Mouse (Mus musculus) retina, embryonic 14.5 days (tissue): ENCODE measurements around the gene Rps26.
"Not testable (repeated sequence)": the region's sequence is repeated elsewhere in the genome, so short reads cannot be mapped to it uniquely, and the experiment has no call there.

Experiments
- DNase-seq: peaks from one replicate; pipeline ENCODE4 v3.0.0-alpha.2; 2015; ENCODE audit warnings: low spot score

Rps26 gene

GRCm38 (mm10) chr10:128640891-128641290 is 14.3 kb upstream of the Rps26 start:
- no peak for DNase-seq

- DNase-seq, result no peak
These were observed 13.5 kb upstream of the Rps26 start for GRCm38 (mm10) chr10:128639999-128640398.

- DNase-seq, result no peak
These were observed 10.5 kb upstream of the Rps26 start for GRCm38 (mm10) chr10:128637011-128637410.

- no peak for DNase-seq
These were observed 10.0 kb upstream of the Rps26 start for GRCm38 (mm10) chr10:128636561-128636960.

GRCm38 (mm10) chr10:128635697-128636096 is 9.2 kb upstream of the Rps26 start:
- DNase-seq, result no peak

- DNase-seq, result no peak
These were observed 5.0 kb upstream of the Rps26 start for GRCm38 (mm10) chr10:128631571-128631970.

GRCm38 (mm10) chr10:128630306-128630705 is 3.8 kb upstream of the Rps26 start:
- not testable (repeated sequence) for DNase-seq

- no peak for DNase-seq
These were observed 3.2 kb upstream of the Rps26 start for GRCm38 (mm10) chr10:128629746-128630145.

- no peak for DNase-seq
These were observed 1.1 kb upstream of the Rps26 start for GRCm38 (mm10) chr10:128627398-128628317.

GRCm38 (mm10) chr10:128625287-128625894 is 1.2 kb downstream of the Rps26 start:
- no peak for DNase-seq

GRCm38 (mm10) chr10:128623106-128623613 is 3.4 kb downstream of the Rps26 start:
- not testable (repeated sequence) for DNase-seq

- no peak for DNase-seq
These were observed 3.8 kb downstream of the Rps26 start for GRCm38 (mm10) chr10:128622702-128623101.

GRCm38 (mm10) chr10:128621986-128622520 is 4.5 kb downstream of the Rps26 start:
- DNase-seq, result no peak

- no peak for DNase-seq
These were observed 6.3 kb downstream of the Rps26 start for GRCm38 (mm10) chr10:128620241-128620640.

- not testable (repeated sequence) for DNase-seq
These were observed 7.4 kb downstream of the Rps26 start for GRCm38 (mm10) chr10:128619148-128619547.

GRCm38 (mm10) chr10:128618570-128618969 is 8.0 kb downstream of the Rps26 start:
- DNase-seq, result no peak

- not testable (repeated sequence) for DNase-seq
These were observed 10.6 kb downstream of the Rps26 start for GRCm38 (mm10) chr10:128615798-128616448.

GRCm38 (mm10) chr10:128614934-128615333 is 11.6 kb downstream of the Rps26 start:
- no peak for DNase-seq

GRCm38 (mm10) chr10:128613820-128614219 is 12.7 kb downstream of the Rps26 start:
- DNase-seq, result not testable (repeated sequence)

- DNase-seq, result no peak
These were observed 13.4 kb downstream of the Rps26 start for GRCm38 (mm10) chr10:128613154-128613440.

GRCm38 (mm10) chr10:128612433-128613153 is 14.0 kb downstream of the Rps26 start:
- DNase-seq, result peak; percentile 92

GRCm38 (mm10) chr10:128606483-128606882 is 20.1 kb downstream of the Rps26 start:
- DNase-seq, result no peak
